Mouse (Mus musculus) mature B cell (primary cell): ENCODE results near the gene Hist1h2be.

Experiments
- in situ Hi-C: fragments of 300-500 bp; cut with MboI; formaldehyde crosslinking; loops from 2 replicates; pipeline ENCODE4 v1.14.3; 2019

The Hist1h2be gene

DNA sequence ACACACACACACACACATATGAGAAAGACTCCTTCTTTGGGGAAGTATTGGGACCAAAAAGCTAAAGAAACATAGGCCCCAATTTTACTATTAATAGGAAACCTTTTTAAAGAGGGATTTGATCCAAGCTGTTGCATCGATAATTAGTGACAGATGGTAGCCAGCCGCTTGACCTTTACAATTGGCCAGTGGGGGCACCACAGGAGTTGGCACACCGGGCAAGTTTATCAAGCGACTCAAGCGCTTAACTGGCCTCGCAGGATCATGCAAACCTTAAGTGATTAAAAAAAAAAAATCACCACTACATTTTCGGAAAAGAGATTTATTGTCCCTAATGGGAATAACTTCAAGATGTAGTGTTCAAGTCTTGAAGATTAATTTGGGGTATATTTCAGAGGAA is 28.3 kb downstream of the Hist1h2be start:
- in situ Hi-C loops = loop anchor here (25.0 kb wide), 1 partner anchor 95 kb away; the partner anchor contains the start of genes Hist1h1t, Hist1h2ac, Hist1h2bc and Hist1h4c

DNA sequence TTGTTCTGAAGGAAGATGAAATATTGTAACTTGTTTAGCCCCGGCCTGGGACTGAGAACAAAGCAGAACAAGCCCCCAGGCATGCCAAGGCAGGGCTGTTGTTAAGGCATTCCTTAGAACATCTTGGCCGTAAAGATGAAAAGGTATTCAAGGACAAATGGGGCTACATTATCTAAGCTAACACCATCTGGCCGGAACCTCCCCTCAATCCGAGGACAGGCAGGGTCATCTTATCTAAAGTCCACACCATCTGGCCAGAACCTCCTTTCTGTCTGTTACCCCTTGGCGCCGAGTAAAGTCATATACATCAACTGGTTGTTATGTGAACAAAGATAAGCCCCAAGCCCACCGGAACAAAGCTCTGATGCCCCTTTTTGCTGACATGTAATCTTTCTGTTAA is 29.0 kb downstream of the Hist1h2be start:
- in situ Hi-C loops = loop anchor here (25.0 kb wide), 1 partner anchor 95 kb away; the partner anchor contains the start of genes Hist1h1t, Hist1h2ac, Hist1h2bc and Hist1h4c

DNA sequence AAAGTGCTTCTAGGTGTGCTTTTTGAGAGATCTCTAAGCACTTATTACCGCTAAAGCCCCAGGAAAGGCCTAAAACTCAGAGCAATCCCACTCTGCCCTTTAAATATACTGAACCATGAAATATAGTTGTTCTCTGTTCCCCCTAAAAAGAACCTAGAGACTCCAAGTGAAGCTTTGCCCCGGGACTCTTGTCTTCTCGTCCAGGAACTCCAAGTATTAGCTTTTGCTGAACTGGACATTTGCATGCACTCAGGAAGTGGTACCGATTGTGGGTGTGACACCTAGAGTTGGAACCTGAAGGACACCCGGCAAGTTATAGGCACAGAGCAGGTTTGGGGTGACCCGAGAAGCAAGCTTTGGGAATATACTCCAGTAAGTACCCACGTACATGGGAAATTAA is 29.7 kb downstream of the Hist1h2be start:
- in situ Hi-C loops = loop anchor here (25.0 kb wide), 1 partner anchor 96 kb away; the partner anchor contains the start of genes Hist1h1t, Hist1h2ac, Hist1h2bc and Hist1h4c

DNA sequence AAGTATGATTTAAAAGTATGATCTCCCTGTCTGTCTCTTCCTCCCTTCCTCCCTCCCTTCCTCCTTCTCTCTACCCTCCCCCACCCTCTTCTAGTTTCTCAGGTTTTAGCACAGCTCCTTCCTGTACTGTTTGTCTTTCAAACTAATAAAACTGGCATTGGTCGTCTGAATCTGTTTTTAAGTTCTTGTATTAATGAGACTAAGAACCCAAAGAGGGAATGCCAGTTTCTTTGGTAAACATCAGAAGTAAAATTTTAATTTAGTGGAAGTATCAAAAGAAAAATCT is 34.0 kb downstream of the Hist1h2be start:
- in situ Hi-C loops = loop anchor here (10.0 to 25.0 kb wide), 2 partner anchors 100 to 1552 kb away; partner anchors contain the start of genes Hist1h1t, Hist1h2ac, Hist1h2ah and Hist1h2bc

DNA sequence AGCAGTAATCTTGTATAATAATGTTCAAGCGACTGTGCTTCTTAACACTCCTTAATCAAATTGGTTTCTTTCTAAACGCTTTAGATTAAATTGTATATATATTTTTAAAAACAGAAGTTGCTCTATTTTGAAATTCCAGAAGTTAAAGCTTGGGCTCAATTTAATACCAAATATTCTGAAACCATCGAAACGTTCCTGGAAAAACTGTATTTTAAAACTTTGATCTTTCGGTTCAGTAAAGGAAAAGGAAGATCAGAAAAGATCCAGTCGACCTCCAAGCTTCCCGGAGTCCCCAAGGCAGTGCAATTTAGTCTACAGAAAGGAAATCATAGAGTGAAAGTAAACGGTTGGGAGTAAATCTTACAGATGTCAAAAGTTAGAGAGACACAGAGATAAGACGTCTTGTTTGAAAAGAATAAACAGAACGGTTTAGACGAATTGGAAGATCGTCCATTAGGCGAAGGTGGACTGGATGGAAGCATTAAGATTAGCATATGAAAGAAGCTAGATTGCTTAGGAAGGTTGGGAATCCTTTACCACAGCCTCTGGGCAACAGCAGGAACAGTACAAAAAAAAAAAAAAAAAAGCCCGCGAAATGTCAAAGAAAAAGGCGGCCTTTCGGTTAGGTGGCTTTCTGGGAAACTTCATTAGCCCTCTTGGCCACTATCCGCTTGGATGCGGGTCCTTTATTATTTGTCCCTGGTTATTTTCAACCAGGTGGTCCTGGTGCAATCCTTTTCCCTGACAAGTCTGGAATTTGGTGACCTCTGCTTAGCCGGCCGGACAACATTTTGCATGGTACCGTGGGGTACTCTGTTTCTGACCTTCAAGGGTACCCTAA is 34.6 kb downstream of the Hist1h2be start:
- in situ Hi-C loops = loop anchor here (10.0 to 25.0 kb wide), 2 partner anchors 101 to 1552 kb away; partner anchors contain the start of genes Hist1h1t, Hist1h2ac, Hist1h2ah and Hist1h2bc

DNA sequence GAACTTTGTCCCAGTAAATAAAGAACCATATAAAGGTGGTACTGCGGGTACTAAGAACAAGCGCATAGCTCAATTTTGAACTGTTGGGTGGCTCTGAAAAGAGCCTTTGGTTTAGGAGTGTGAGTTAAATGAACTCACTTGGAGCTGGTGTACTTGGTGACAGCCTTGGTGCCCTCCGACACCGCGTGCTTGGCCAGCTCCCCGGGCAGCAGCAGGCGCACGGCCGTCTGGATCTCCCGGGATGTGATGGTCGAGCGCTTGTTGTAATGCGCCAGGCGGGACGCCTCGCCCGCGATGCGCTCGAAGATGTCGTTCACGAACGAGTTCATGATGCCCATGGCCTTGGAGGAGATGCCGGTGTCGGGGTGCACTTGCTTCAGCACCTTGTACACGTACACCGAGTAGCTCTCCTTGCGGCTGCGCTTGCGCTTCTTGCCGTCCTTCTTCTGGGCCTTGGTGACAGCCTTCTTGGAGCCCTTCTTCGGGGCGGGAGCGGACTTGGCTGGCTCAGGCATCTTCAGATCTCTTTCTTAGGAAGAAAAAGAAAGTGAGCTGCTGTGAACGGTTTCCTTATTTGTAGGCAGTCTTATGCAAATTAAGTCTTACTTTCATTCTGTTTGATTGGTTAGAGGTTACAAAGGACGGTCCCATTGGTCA is 35.4 kb downstream of the Hist1h2be start:
- in situ Hi-C loops = loop anchor here (10.0 to 25.0 kb wide), 2 partner anchors 102 to 1551 kb away; partner anchors contain the start of genes Hist1h1t, Hist1h2ac, Hist1h2ah and Hist1h2bc

DNA sequence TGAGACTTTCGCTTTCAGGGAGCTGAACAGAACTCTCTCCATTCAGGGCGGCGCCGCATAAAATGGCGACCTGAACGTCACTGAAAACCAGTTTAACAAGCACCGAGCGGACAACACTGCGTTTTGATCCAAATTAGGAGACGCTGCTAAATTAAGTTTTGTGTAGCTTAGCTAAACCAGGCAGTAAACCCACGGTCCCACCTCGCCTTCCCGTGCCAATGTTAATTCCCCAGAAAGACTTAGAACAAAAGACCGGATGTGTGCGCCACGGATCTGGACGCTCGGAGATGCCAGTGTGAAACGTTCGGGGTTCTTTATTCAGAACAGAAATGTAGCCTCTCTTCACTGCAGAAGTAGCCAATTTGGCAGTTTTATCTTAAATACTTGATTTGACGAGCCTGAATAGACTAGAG is 35.9 kb downstream of the Hist1h2be start:
- in situ Hi-C loops = loop anchor here (10.0 to 25.0 kb wide), 2 partner anchors 102 to 1550 kb away; partner anchors contain the start of genes Hist1h1t, Hist1h2ac, Hist1h2ah and Hist1h2bc

DNA sequence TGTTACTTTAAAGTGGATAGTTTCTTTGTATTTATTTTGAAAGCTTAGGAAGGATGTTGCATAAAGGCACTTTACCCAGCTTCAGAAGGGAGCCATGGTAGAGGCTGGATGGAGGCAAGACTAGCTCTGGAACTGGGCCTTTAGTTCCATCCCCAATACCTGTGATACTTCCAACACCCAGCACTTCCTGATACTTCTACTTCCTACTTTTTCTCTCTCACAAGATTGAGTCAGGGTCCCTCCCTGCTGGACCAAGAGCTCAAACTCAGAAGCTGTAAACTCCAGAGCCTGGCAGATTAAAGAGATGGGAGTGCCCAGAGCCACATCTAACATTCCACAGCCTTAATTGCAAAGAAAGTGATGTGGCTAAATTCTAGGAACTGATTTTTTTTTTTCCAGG is 36.6 kb downstream of the Hist1h2be start:
- in situ Hi-C loops = loop anchor here (5.0 to 25.0 kb wide), 4 partner anchors 33 to 1550 kb away; partner anchors contain the start of genes Hist1h1t, Hist1h2ac, Hist1h2ah and Hist1h2bc

DNA sequence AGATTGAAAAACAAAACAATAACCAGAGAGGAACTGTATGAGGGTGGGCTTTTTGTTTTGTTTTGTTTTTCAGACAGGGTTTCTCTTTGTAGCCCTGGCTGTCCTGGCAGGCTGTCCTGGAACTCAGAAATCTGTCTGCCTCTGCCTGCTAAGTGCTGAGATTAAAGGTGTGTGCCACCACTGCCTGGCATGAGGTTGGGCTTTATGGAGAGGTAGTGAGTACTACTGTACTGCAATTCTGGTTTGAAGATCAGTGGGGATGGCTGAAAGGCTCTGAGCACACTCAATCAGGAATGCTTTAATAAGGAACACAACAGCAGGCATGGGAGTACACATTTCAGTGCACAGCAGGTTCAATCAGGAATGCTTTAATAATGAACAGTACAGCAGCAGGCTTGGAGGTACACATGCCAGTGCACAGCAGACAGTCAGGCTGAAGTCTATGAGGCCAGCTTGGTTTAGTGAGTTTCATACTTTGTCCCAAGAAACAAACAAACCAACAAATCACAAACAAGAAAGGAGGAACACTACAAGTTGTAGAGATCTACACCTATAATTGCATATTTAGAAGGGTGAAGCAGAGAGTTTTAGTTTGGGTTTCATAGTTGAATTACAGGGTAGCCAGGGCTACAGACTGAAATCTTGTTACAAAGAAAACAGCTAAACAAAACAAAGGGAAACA is 37.4 kb downstream of the Hist1h2be start:
- in situ Hi-C loops = loop anchor here (5.0 to 25.0 kb wide), 4 partner anchors 34 to 1549 kb away; partner anchors contain the start of genes Hist1h1t, Hist1h2ac, Hist1h2ah and Hist1h2bc

DNA sequence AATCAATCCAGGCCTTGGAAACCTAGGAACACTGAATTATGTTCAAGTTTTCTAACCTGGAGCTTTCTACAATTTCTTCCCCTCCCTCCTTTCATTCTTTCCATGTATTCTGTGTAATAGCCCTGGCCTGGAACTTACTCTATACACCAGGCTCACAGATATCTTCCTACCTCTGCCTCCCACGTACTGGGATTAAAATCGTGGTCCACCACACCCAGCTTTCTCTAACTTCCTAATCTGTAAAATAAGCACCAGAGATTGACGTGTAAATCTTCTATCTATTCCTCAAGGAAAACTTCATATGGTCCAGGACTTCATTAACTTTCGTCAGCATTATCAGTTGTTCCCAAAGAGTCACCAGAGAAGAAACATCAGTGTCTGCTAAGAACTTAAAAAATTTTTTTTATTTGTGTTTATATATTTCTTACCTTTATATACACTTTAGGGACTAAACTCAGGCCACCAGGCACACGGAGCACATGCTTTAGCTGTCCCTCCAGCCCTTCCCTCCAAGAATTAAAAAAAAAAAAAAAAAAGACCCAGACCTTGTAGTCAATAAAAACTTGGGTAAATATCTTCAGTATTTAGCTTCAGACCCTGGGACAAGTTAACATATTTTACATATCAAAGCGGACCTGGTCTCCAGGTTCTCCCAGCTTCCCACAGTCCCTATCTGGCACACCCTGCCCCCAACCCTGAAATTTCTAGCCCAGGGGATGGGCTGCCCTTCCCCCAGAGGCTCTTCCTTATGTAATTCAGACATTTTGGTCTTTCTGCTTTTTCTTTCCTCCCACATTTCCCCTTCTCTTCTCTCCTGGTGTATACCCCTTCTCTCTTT is 38.5 kb downstream of the Hist1h2be start:
- in situ Hi-C loops = loop anchor here (5.0 to 25.0 kb wide), 4 partner anchors 35 to 1548 kb away; partner anchors contain the start of genes Hist1h1t, Hist1h2ac, Hist1h2ah and Hist1h2bc

DNA sequence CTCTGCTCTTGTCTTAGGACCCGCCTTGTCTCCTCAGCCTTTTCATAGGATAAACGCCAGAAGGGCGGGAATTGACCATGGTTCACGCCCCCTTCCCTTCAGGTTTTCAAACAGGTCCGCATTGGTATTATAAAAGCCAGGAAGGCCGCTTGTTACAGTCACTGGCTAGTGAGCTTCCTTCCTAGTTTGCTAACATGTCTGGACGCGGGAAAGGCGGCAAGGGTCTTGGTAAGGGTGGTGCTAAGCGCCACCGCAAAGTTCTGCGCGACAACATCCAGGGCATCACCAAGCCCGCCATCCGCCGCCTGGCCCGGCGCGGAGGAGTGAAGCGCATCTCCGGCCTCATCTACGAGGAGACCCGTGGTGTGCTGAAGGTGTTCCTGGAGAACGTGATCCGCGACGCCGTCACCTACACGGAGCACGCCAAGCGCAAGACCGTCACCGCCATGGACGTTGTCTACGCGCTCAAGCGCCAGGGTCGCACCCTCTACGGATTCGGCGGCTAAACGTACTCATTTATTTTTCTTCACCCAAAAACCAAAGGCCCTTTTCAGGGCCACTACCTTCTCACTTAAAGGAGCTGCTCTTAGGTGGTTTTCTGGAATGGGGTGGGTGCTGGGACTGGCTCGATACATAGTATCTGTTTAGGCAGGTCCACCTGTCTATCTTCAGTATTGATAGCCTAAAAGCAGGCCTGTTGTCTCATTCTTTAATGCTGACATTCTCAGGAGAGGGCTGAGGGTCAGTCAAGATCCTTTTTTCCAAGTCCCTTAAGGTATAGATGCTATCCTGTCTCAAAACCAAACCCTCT is 39.3 kb downstream of the Hist1h2be start, which contains the start of gene Hist1h4d:
Hist1h4d (plus strand) TSS at position 191 of the 811 bp plus-strand sequence.
- in situ Hi-C loops = loop anchor here (5.0 to 25.0 kb wide), 4 partner anchors 36 to 1547 kb away; partner anchors contain the start of genes Hist1h1t, Hist1h2ac, Hist1h2ah and Hist1h2bc

DNA sequence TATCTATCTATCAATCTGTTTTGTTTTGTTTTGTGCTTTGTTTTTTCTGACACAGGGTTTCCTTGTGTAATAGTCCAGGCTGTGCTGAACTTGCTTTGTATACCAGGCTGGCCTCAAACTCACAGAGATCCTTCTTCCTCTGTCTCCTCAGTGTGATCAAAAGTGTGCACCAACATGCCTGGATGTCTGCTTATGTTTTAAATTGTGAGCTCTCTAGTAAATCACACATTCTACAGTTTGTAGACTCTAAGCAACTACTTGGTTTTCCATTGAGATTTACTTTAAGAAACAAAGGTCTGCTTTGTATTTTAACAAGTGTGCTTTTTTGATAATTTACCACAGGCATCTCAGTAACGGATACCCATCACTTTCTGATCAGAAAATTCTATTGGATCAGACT is 43.1 kb downstream of the Hist1h2be start:
- in situ Hi-C loops = loop anchor here (25.0 kb wide), 1 partner anchor 109 kb away; the partner anchor contains the start of genes Hist1h1t, Hist1h2ac, Hist1h2bc and Hist1h4c

DNA sequence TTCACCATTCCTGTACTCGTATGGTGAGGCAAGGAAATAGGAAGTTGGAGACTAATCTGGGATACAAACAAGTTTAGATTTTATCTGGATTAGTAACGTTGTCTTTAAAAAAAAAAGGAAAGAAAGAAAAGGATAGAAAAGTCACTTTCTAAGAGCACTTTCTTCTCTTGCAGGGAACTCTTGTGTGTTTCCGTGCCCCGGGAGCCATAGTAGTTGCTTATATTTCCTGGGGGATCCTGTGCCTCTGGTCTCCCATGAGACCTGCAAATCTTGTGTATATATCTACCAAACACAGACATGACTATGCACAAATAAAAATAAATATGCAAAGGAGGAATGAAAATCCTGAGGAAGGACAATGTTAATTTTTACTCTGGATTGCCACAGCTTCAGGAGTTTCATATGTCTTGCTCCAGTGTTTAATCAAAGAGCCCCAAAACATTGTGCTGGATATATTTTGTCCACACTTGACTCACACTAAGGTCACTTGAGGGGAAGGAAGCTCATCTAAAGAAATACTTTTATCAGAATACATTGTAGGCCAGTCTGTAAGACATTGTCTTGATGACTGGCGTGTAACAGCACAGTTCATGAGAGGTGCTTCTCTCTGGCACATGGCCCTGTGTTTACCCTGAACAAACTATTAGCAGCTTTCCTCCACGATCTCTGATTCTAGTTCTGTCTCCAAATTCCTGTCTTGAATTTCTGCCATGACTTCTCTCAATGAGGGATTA is 43.9 kb downstream of the Hist1h2be start:
- in situ Hi-C loops = loop anchor here (25.0 kb wide), 1 partner anchor 110 kb away; the partner anchor contains the start of genes Hist1h1t, Hist1h2ac, Hist1h2bc and Hist1h4c

DNA sequence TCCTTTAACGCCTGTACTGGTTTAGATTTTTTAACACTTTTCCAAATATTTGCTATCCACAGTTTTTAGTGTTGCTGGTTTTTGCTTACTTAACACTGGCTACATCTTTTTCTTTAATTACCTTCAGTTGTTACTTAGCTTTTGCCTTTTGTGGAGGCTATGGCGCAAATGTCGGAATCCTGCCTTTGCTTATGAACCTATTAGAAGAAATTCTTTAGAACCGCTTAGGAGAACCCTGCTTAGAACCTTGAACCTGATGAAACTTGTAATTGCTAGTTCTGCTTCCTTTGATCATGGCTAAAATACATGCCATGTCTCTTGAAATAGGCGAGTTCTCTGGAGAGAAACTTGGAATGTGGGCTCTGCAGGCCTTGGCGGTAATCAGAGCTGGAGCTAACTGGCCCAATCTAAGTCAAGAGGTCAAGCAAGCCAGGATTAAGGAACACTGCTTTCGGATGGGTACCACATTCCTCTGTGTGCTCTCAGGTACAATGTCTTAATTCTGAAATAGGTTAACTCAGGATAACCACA is 44.5 kb downstream of the Hist1h2be start:
- in situ Hi-C loops = loop anchor here (25.0 kb wide), 1 partner anchor 111 kb away; the partner anchor contains the start of genes Hist1h1t, Hist1h2ac, Hist1h2bc and Hist1h4c

DNA sequence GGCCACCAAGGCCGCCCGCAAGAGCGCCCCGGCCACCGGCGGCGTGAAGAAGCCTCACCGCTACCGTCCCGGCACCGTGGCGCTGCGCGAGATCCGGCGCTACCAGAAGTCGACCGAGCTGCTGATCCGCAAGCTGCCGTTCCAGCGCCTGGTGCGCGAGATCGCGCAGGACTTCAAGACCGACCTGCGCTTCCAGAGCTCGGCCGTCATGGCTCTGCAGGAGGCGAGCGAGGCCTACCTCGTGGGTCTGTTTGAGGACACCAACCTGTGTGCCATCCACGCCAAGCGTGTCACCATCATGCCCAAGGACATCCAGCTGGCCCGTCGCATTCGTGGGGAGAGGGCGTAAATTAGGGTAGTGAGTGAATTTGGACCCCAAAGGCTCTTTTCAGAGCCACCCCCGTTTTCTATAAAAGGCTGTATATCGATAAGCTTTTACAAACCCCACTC is 45.0 kb downstream of the Hist1h2be start:
- in situ Hi-C loops = loop anchor here (25.0 kb wide), 1 partner anchor 111 kb away; the partner anchor contains the start of genes Hist1h1t, Hist1h2ac, Hist1h2bc and Hist1h4c

DNA sequence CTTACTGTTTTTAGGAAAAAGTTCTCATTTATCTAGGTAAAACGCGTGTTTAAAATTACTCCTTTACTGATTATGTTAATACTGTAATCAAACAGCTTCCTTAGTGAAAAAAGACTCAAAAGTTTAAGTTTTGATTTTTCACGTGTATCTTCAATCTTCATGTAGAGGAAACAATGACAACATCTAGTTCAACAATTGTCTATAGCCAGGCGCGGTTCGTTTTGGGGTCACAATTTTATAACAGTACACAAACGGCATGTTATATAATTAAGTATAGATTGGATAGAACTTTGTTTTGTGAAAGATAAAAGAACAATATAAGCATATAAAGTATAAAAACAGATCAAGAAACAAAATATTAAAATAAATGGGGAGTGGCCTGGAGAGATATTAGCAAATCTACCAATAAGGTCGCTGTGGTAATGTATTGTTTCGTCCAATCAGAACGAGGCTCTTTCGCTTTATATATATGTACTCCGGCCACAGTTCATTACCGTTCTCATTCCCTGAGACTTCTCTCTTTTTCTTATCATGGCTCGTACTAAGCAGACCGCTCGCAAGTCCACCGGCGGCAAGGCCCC is 45.6 kb downstream of the Hist1h2be start, which contains the start of gene Hist1h3d:
Hist1h3d (plus strand) TSS at position 493 of the 581 bp plus-strand sequence.
- in situ Hi-C loops = loop anchor here (25.0 kb wide), 1 partner anchor 112 kb away; the partner anchor contains the start of genes Hist1h1t, Hist1h2ac, Hist1h2bc and Hist1h4c

DNA sequence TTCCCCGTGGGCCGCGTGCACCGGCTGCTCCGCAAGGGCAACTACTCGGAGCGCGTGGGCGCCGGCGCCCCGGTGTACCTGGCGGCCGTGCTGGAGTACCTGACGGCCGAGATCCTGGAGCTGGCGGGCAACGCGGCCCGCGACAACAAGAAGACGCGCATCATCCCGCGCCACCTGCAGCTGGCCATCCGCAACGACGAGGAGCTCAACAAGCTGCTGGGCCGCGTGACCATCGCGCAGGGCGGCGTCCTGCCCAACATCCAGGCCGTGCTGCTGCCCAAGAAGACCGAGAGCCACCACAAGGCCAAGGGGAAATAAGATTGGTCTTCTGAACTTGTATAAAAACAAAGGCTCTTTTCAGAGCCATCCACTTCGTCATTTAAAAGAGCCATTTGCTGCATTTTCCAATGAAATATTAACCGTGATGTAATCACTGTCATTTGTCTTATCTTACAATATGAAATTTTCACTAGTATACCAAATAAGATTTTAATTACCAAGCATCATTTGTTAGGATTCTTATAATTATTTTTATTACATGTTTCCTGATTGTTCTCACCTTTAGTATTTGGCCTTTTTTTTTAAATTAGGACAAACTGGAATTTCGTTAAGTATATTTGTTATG is 46.3 kb downstream of the Hist1h2be start:
- in situ Hi-C loops = loop anchor here (25.0 kb wide), 1 partner anchor 113 kb away; the partner anchor contains the start of genes Hist1h1t, Hist1h2ac, Hist1h2bc and Hist1h4c
